Mouse (Mus musculus) layer of hippocampus, adult 11-12 months (tissue): ENCODE results near the gene Lyl1.

Source experiments
- DNase-seq: peaks from one replicate; pipeline ENCODE4 v3.0.0; 2022; ENCODE audit warnings: low spot score

Lyl1 gene

DNA sequence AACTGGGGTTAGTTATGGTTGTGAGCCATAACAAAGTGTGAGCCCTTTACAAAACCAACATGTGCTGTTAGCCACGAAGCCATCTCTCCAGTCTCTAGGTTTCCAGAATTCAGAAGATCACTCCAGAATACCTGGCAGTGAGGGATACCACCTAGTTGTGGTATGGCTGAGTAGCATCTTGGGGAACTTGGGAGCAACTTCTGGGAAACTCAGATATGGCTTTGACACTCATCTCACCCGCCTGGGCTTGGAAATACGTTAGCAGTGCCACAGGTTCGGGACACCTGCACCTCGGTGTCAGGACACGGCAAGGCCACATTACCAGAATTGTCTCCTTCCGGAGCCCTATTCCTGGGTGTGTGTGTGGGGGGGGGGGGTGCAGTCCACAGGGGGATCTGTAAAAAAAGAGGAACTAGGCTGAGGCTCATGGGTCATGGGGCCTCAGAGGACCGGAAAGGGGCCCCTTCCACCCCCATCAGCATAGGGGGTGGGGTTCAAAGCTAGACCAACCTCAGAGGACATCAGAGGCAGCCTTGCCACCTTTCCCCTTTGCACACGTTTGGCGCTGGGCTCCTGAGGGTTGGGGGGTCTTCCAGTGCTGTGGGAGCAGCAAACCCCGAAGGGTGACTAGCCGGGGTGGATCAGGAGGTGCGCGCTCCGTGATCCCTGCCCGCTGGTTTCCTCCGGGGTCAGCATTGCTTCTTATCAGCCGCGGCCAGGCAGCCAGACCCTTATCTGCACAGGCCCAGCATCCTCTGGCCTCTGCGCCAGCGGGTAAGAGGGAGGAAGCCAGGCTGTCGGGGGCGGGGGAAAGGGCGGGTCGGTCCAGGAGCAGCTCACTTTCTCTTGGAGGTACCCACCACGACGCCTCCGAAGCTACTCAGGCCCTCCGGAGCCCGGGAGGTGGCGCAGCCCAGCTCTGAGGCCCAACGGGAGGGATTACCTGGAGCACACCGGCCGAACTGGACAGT, at the start of gene Lyl1:
Gene Lyl1 (plus strand): TSS at position 517 of the 971 bp plus-strand sequence.
- no peak for DNase-seq

DNA sequence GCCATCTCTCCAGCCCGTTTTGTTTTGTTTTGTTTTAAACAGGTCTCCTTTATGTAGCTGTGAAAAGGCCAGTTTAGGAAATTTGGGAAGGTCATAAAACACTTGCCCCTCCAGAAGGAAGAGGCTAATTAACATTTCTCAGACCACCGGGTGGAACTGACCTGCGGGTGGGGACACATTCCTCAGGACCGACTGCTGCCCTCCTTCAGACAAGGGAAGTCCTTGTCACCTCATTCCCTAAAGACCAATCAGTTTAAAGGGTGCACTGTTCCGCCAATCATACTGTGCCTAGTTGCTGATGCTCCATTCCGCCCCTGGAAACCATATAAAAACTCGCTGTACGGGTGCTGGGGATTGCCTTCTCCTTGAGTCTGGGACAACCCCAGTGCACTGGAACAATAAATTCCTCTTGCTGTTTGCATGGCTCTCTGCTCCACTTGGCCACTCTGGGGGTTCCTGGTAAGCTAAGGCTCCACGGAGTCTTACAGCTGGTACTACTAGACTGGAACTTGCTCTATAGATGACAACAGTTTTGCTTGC, 48.1 kb upstream of the Lyl1 start:
- DNase-seq = no peak

DNA sequence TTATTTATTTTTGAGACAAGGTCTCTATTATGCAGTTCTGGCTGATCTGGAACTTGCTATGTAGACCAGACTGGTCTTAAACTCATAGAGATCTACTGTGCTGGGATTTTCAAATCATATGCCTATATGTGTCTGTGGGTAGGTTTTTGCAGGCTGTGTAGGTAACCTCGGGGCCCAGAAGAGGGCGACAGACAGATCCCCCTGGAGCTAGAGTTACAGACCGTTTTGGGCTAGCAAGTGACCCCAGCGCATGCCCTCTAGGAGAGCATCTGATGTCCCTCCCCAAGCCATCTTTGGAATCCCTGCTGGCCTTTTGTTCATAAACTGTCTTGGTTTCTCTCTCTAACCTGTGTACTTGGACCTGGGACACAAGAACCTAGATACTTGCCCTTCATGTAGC, 46.7 kb upstream of the Lyl1 start:
- no peak for DNase-seq

DNA sequence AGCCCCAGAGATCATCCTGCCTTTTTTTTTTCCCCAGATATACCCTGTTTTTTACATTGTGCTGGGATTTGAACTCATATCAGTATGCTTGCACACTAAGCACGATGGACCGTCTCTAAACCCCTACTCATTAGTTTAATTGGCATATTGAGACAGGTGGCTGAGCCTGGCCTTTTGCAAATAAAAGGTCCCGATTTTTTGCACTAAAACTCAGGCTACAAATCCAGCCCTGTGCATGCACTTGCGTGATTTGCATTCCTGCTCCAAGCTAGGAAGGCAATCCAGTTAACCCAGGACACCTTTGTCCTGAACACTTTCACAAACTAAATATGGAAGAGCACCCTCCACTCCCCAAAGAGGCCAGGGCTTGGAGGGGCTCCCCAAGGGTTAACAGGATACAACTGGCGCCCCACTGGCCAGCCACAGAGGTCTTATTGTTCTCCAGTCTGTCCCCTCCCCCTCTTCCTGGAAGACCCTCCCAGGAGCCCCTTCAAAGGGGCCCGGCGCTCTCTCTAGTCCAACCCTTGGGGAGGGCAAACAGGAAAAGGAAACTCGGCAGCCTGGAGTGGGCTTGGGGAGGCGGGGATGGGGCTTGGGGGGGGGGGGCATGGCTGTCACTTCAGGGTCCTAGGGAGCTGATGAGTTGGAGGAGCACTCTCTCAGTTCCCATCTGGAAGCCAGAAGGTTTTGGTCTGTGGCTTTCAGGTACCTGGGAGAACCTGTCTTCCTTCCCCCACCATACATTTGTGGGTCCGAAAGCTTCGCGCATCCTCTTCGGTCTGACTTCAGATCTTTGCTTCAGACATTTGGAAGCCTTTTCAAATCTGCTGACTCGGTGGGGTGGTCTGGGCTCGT, 45.7 kb upstream of the Lyl1 start:
- no peak for DNase-seq

DNA sequence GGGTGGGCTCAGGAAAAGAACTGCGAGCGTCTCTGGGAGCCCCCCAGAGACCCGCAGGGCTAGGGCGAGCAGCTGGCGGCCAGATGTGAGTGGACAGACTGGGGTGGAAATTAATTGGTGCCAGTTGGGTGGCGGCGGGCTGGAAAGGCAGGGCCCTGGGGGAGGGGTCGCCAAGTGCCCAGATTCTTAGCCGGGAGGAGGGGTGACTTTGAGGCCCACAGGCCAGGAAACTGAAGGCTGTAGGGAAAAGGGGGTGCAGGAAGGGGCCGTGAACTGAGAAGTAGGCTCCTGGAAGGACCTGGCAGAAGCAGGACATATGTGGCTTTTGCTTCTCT, 45.1 kb upstream of the Lyl1 start:
- no peak for DNase-seq

DNA sequence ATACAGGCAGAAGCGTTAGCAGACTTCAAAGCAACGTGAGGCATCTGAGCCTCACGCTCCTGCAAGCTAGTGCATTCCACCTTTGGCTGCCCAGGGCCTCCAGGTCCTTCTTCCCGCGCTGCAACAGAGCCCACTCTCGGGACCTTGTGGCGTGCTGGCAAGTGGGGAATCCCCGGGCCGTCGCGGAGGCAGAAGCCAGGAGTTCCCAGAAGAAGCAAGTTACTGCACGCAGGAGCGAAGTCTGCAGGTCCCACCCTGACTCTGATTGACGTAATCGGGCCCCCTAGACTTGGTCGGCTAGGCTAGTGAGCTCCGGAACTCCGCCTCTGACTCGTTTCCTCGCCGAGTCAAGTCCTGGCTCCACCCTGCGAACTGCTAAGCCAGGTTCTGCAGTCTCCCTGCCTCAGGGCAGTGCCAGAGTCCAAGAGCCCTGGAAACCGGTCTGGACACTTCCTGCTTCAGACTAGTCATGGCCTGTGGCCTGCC, 44.6 kb upstream of the Lyl1 start:
- DNase-seq = no peak

DNA sequence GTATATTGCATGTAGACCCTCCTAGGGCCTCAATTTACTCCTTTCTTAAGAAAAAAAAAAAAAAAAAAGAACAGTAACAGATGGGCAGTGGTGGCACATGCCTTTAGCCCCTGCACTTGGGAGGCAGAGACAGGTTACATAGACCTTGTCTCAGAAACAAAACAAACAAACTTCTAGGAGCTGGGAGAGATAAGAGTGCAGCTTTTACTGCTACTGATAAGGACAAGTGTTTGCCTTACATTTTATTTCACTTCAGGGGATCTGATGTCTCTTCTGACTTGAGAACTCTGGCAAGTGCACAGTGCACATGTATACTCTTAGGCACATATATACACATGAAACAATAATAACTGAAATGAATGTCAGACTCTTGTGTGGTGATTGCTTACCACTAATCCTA, 44.1 kb upstream of the Lyl1 start:
- DNase-seq = no peak

DNA sequence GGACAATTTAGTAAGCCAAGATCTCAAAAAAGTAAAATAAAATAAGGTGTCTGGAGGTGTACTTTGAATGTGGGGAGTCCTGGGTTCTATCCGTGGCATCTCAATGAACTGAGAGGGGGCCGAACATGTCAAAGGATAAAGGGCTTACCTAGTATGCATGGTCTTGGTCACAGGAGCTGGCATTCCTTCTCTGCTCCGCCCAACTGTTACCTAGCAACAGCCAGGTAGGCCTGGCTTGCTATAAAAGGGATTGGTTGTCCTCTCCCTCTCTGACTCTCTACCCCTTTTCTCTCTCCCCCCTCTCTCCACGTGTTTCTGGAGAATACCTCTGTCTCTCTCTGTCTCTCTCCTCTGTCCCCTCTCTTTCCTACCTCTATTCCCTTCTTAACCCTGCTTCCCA, 43.6 kb upstream of the Lyl1 start:
- no peak for DNase-seq

DNA sequence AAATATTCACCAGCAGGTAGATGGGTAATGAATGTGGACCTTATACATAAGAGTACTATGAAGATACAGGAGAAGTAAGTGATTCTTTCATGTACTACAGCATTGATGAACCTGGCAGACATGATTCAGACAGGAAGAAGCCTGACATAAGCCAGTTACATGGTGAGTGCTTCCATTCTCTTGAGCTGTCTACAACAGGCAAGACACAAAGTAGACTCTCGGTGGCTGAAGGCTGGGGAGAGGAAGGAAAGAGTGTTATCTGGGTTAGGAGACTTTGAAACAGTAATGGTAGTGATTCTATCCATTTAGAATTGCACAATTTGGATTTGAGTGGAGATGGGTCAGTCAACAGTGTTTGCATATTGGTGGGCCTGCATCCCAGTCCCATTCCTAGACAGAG, 42.3 kb upstream of the Lyl1 start:
- DNase-seq = no peak

DNA sequence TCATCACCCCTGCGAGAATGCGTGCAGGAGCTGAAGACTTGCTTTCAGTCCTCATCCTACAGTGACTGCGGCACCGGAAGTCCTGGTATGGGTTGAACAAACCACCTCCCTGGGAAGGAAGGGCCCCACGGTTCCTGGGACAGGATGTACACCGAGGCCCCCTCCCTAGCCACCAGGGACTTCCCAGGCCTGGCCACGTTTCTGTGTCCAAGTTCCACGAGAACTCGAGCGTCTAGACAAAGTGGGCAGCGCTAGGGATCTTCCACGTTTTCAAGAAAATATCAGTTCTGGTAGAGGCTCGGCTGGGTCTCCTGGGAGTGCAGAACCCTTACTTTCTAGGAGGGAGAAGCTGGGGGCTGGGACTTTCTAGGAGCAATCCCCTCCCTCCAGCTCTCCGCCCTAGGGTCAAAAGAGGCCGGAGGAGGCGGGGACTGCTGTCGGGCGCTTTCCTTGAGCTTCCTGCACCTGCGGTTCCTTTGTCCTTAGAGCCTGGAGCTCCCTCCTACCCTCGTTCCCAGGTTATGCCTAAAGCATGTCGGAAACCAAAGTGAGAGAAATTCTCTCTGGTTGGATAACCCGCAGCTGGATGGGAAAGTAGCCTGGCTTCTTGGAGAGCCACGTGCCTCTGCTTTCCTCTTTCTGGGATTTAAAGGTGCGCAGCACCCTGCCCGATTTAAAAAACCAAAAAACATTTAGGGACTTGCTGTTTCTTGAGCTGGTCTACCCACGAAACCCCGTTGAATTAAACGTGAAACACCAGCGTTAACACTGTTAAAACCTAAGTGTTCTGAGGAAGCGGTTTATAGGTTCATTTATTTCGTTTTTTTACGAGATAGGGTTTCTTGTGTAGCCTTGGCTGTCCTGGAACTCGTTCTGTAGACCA, 41.1 kb upstream of the Lyl1 start:
- no peak for DNase-seq

DNA sequence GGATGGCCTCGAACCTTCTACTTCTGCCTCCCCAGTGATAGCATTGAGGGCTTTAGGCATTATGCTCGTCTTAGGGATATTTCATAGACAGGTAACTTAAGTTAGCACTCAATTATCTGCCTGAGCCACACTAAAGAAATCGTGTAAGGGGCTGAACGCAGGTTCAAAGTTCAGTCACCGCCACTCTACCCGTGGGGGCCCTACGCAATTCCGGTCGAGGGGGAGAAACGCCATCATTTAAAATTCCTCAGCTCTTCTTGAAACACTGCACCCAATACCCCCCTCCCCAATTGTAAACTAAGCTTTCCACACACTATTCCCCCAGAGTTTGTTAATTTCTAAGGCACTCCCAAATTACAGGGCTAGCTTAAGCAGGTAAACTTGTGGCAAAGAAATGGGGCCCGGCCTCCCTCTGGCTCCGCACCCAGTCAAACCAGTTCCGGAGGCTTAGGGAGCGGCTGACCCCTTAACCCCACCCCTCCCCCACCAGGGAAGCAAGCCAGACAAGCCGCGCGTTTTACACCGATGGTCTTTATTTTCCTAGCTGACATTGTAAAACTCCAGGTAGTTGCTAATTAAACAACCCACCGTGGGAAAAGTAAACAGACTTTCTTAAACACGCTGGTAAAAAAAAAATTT, 40.3 kb upstream of the Lyl1 start:
- DNase-seq = no peak

DNA sequence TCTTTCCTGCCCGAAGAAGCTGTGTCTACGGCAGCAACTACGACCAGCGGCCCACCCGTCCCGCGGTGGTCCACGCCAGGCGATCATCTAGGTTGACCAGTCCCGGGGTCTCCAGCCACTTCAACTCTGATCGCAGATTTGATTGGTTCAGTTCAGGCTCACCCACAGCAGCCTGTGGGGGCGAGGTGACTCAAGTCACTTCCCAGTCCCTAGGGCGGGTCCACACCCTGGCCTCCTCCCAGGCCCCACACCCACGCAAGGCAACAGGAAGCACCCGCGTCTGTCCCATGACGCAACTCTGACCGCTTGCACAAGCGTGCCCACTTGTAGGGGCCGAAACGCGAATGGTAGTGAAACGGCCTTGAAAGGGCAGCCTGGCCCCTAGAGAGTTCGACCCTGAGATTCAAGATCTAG, 39.8 kb upstream of the Lyl1 start:
- peak; percentile 77 for DNase-seq

DNA sequence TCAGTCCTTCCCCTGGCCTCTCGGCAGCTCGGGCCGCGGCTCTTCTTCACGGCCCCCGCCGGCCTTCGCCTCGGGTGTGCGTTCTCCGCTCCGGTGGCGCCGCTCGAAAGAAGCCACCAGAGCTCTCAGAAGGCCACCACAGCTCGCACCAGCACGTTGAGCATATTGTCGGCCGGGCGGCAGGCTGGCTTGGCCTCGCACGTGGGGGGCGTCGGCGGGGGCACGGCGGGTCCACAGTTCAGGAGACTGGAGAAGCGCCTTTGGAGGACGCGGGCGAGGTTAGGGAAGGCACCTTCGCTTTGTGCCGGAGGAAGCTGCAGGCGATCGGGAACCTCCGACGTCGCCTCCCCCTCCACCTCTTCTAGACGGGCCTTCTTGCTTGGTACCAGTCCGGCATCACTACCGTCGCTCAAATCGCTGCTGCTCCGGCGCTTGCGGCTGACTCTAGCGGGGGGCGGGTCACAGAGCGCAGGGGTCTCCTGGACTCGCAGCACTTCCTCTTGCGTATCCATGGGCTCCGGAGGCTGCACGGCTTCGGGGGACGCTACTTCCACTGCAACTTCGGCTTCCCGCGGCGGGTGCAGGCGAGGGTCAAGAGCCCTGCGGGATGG, 39.2 kb upstream of the Lyl1 start:
- DNase-seq = no peak

DNA sequence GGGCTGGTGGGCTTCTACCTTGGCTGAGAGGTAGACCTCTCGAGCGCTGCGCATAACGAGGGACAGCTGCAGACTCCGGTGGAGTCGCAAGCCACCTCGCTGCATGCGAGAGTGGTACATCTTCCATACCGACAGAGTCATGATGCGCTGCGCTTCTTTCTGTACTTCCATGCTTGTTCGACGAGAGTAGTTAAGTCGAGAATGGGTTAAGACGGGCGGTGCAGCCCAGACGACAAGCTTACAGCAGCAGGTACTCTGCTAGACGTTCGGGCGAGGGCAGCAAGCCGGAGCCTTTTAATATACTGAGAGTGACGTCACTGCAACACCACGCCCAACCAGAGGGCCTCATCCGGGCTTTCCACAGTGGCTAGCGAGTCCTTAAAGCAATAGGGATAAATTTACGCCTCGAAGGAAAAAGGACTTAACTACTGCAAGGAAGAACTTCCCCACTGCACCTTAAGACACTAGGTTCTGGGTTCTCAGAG, 38.6 kb upstream of the Lyl1 start, which contains the start of gene Ier2:
Gene Ier2 (minus strand): TSS at position 272 of the 485 bp plus-strand sequence.
- DNase-seq = peak; percentile 94

DNA sequence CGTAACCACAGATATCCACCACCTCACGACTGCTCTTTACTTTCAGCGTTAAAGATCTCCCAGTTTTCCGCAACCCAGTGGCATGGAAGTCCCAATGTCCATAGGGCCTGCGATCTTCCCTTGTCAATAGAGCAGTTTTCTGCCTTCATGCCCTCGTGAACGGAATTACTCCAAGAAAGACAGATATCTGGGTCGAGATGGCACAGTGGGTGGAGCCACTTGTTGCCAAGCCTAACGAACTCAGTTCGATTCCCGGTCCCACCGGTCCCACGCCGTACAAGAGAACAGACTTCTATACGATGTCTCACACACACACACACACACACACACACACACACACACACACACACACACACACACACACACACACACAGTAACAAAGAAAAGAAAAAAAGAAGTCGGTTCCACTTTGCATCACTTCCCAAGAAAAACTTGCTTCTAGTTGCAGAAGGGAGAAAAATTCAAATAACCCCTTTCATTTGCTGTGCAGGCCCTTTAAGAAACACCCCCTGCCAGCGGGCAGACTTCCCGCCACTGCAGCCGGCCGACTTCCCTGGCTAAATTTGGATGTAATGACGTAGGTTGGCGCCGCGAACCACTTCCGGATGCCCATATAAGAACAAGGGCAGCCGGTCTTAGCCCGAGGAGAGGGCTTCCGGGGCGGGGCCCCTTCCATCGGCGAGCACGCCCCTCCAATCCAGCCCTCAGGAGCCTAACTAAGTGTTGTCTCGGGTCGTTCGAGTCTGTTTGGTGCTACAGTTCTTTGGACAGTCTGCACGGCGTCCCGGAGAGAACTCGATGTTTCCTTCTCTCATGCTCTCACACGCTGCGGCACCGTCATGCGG, 37.6 kb upstream of the Lyl1 start:
- DNase-seq = peak; percentile 97

DNA sequence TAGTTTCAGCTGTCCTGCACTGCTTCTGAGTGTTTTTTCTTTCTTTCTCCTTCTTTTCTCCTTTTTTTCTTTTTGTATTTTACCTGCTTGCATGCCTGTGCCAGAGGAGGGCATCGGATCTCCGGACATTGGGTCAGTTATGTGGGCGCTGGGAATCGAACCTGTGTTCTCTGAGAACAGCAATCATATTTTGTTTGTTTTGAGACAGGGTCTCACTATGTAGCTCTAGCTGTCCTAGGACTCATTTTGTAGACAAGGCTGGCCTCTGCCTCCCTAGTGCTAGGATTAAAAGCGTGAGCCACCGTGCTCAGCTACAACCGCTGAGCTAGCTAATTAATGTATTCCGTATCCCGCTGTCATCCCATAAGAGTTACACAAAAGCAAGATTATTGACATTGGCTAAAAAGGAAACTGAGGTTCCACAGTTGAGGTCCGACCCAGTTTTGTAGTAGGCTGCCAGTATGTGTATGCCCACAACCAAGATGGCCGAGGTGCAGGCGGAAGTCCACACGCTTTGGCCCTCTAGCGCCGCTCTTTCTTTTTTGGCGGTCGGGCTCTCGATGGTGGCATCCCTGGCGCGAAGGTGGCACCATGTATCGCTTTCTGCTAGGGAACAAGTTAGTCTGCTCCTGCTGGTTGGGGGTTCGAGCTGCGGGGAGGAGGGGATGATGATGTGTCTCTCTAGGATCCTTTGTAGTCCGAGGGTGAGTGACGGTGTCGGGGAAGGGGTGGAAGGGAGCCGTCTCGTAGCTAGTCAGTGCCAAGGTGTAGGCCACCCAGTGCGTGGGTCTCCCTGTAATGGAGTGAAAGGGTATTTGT, 36.5 kb upstream of the Lyl1 start:
- DNase-seq = peak; percentile 87

DNA sequence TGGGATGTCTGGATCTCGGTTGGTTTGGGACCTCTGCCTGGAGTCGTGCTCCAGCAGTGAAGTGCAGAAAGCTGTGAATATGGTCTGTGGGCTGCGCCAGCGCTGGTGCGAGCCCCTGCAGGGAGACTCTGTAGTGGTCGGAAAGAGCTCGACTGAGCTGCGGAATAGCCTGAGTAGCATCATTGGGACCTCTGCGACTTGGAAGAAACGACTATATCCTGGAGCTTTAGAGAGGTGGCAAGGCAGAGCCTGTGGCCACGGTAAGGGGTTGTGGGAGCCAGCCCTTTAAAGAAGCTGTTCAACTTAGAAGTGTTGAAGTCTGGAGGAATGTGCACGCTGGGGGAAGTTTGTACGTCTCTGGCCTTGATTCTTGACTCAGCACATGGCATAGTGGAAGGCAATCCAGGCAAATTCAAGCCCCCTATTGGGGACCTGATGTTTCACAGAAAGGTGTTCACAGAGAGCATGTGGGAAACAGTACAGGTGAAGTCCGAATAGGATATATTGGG, 35.8 kb upstream of the Lyl1 start:
- DNase-seq = no peak

DNA sequence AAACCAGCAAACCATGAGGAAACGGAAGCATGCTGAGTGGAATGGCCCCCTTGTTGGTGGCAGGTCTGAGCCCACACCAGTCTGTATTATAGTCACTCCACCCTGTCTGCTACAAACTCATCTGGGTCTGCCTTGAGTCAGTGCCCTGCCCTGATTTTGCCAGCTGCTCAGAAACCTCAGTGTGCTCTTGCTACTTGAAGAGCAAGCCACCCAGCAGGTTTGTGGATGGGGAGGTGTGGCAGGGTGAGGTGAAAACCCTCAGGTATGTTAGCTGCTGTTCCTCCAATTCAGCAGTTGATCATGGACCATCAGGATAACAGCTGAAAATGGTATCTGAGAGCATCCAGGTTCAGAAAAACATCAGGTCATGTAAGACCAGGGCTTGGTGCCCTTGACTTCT, 33.2 kb upstream of the Lyl1 start:
- DNase-seq = no peak
